Mouse (Mus musculus) c-Kit-positive CD71-positive TER-119-positive erythroid progenitor cells, embryonic 14.5 days (primary cell): ENCODE data around the gene Lrtm1.

Experiments
- DNase-seq: peaks from one replicate; pipeline ENCODE4 v3.0.0-alpha.2; 2013; ENCODE audit warnings: low spot score

The Lrtm1 gene

GRCm38 (mm10) chr14:29017883-29018282 is at the start of gene Lrtm1:
Gene Lrtm1, plus strand, starts transcription at chr14:29018208.
- no peak for DNase-seq

- DNase-seq: no peak
These were observed 48.8 kb upstream of the Lrtm1 start for GRCm38 (mm10) chr14:28969247-28969646.

GRCm38 (mm10) chr14:28972620-28973019 is 45.4 kb upstream of the Lrtm1 start:
- DNase-seq: no peak

GRCm38 (mm10) chr14:28979230-28979629 is 38.8 kb upstream of the Lrtm1 start:
- no peak for DNase-seq

GRCm38 (mm10) chr14:28980482-28980881 is 37.5 kb upstream of the Lrtm1 start:
- no peak for DNase-seq

- DNase-seq: no peak
These were observed 33.7 kb upstream of the Lrtm1 start for GRCm38 (mm10) chr14:28984276-28984675.

- no peak for DNase-seq
These were observed 29.7 kb upstream of the Lrtm1 start for GRCm38 (mm10) chr14:28988211-28988900.

GRCm38 (mm10) chr14:28996569-28996968 is 21.4 kb upstream of the Lrtm1 start:
- no peak for DNase-seq

GRCm38 (mm10) chr14:29005228-29005840 is 12.7 kb upstream of the Lrtm1 start:
- DNase-seq: no peak

- DNase-seq: no peak
These were observed 8.4 kb upstream of the Lrtm1 start for GRCm38 (mm10) chr14:29009644-29010043.

GRCm38 (mm10) chr14:29013161-29013560 is 4.8 kb upstream of the Lrtm1 start:
- no peak for DNase-seq

- no peak for DNase-seq
These were observed 3.3 kb upstream of the Lrtm1 start for GRCm38 (mm10) chr14:29014680-29015079.

GRCm38 (mm10) chr14:29015896-29016295 is 2.1 kb upstream of the Lrtm1 start:
- no peak for DNase-seq

- no peak for DNase-seq
These were observed 450 bp downstream of the Lrtm1 start for GRCm38 (mm10) chr14:29018316-29019000.

- no peak for DNase-seq
These were observed 3.3 kb downstream of the Lrtm1 start for GRCm38 (mm10) chr14:29021295-29021694.

GRCm38 (mm10) chr14:29023246-29023645 is 5.2 kb downstream of the Lrtm1 start:
- no peak for DNase-seq

- DNase-seq: no peak
These were observed 7.3 kb downstream of the Lrtm1 start for GRCm38 (mm10) chr14:29025335-29025734.

GRCm38 (mm10) chr14:29027276-29027675 is 9.3 kb downstream of the Lrtm1 start:
- no peak for DNase-seq

GRCm38 (mm10) chr14:29028391-29029106 is 10.5 kb downstream of the Lrtm1 start:
- DNase-seq: no peak

- no peak for DNase-seq
These were observed 11.1 kb downstream of the Lrtm1 start for GRCm38 (mm10) chr14:29029107-29029469.

GRCm38 (mm10) chr14:29029896-29030420 is 11.9 kb downstream of the Lrtm1 start:
- no peak for DNase-seq

GRCm38 (mm10) chr14:29030519-29030918 is 12.5 kb downstream of the Lrtm1 start:
- no peak for DNase-seq
